Mouse (Mus musculus) embryonic facial prominence, embryonic 15.5 days (tissue): ENCODE data around the gene Nsf. TPM values are rescaled to one million over a fixed set of nuclear protein-coding genes. Genes with fewer than 3 reads are reported as not detected.

Source experiments
- ATAC-seq: fragments of 200-750 bp; cut with Nextera tagmentation; 2 replicates; pipeline ENCODE4 v1.8.0; 2017; ENCODE audit warnings: low read depth, moderate TSS enrichment; ENCODE audit not compliant: insufficient number of reproducible peaks, low FRiP score, low TSS enrichment
- H3K27ac ChIP-seq: fragments of 300-500 bp; sonication (generic); replicated peaks from 2 replicates; pipeline ENCODE4 v1.5.1; 2015; ENCODE audit warnings: mild to moderate bottlenecking, inconsistent platforms
- H3K27me3 ChIP-seq: fragments of 300-500 bp; sonication (generic); 2 replicates; pipeline ENCODE4 v1.6.1; 2015; ENCODE audit warnings: inconsistent platforms
- H3K36me3 ChIP-seq: fragments of 300-500 bp; sonication (generic); 2 replicates; pipeline ENCODE4 v1.6.1; 2015; ENCODE audit warnings: mild to moderate bottlenecking, inconsistent platforms
- H3K4me1 ChIP-seq: fragments of 300-500 bp; sonication (generic); 2 replicates; pipeline ENCODE4 v1.6.1; 2015; ENCODE audit warnings: inconsistent platforms
- H3K4me2 ChIP-seq: fragments of 300-500 bp; sonication (generic); replicated peaks from 2 replicates; pipeline ENCODE4 v1.6.1; 2015; ENCODE audit warnings: mild to moderate bottlenecking, inconsistent platforms
- H3K4me3 ChIP-seq: fragments of 300-500 bp; sonication (generic); replicated peaks from 2 replicates; pipeline ENCODE4 v1.5.1; 2015; ENCODE audit warnings: mild to moderate bottlenecking, inconsistent platforms
- H3K9ac ChIP-seq: fragments of 300-500 bp; sonication (generic); 2 replicates; pipeline ENCODE4 v1.6.1; 2015; ENCODE audit warnings: inconsistent platforms
- H3K9me3 ChIP-seq: fragments of 300-500 bp; sonication (generic); replicated peaks from 2 replicates; pipeline ENCODE4 v1.6.1; 2016; ENCODE audit warnings: inconsistent platforms
- WGBS: fragments of 180-500 bp; shearing (Covaris S2); methylation state at CpG from one replicate; pipeline ENCODE4 v1.1.7; 2015; 5-methylcytosine and 5-hydroxymethylcytosine counted together
- polyA plus RNA-seq: library from polyadenylated mRNA; unstranded; fragments of >200 nt; fragmentation: Nextera tagmentation; extraction: Ambion mirVana; gene quantifications from 2 replicates; pipeline ENCODE4 v1.2.1, GENCODE M21; 2015

Nsf gene
- polyA plus RNA-seq, 1 experiment from 2014 or later: 51.4 TPM

DNA sequence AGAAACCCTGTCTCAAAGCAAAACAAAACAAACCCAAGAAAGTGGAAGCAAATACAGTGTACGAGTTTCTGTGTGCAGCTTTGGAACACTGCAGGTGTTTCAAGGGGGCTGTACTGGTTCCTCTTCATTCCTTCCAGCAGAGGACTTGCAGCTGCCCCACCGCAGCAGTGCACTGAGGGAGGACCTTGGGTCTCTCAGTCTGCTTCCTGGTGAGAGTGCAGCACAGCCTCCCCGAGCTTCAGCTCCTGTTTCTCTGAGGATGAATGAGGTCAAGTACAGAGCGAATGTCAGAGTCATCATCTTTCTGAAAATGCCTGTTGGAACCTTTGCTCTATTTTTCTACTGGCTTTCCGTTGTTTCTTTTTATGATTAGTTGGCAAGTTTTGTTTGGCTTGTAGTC, 12.5 kb downstream of the Nsf start:
- Histone ChIP-seq H3K9me3 (no peaks in the 10 kb centered on the region), H3K27me3 (no peaks in the 10 kb centered on the region), H3K4me2 (no peak overlapping the region), H3K9ac (no peak overlapping the region), H3K27ac (no peak overlapping the region), H3K4me3 (no peak overlapping the region), H3K36me3 (no peaks in the 10 kb centered on the region), H3K4me1 (no peaks in the 10 kb centered on the region)
- 61% methylated on average over 5 of the region's 5 CpGs for WGBS
- ATAC-seq: no peak

DNA sequence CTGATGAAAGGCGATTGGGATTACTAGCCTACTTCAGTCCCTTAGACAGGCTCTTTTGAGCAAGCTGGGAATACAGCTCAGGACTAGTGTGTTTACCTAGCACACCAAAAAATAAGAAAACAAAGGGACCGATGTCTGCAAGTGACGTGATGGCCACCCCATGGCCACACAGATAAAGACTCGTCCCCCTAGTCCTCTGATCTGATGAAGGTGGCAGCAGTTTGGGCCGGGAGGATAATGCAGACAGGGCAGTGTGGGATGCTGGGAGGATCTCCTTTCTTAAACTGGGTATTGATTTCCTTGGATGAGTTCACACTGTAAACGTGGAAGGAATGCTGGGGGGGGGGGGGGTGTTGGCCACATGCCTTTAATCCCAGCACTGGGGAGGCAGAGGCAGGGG, 13.0 kb downstream of the Nsf start:
- Histone ChIP-seq H3K27me3 (no peaks in the 10 kb centered on the region), H3K9me3 (no peaks in the 10 kb centered on the region), H3K9ac (no peak overlapping the region), H3K36me3 (no peaks in the 10 kb centered on the region), H3K4me1 (no peaks in the 10 kb centered on the region), H3K4me2 (no peak overlapping the region), H3K4me3 (no peak overlapping the region), H3K27ac (no peak overlapping the region)
- ATAC-seq: no peak
- 70% methylated on average over 6 of the region's 6 CpGs for WGBS

GRCm38 (mm10) chr11:103937976-103938728, 15.7 kb downstream of the Nsf start:
- no peaks in the 10 kb centered on the region for H3K4me1 ChIP-seq
- H3K27ac ChIP-seq: no peak overlapping the region
- H3K9me3 ChIP-seq: no peaks in the 10 kb centered on the region
- no peak for ATAC-seq
- 87% methylated on average over 25 of the region's 25 CpGs for WGBS
- H3K36me3 ChIP-seq: no peaks in the 10 kb centered on the region
- no peak overlapping the region for H3K9ac ChIP-seq
- no peaks in the 10 kb centered on the region for H3K27me3 ChIP-seq
- H3K4me3 ChIP-seq: no peak overlapping the region
- no peak overlapping the region for H3K4me2 ChIP-seq

- Histone ChIP-seq H3K4me1 (no peaks in the 10 kb centered on the region), H3K4me3 (no peak overlapping the region), H3K9me3 (no peaks in the 10 kb centered on the region), H3K4me2 (no peak overlapping the region), H3K9ac (no peak overlapping the region), H3K36me3 (no peaks in the 10 kb centered on the region), H3K27ac (no peak overlapping the region), H3K27me3 (no peaks in the 10 kb centered on the region)
- 76% methylated on average over 9 of the region's 9 CpGs for WGBS
- no peak for ATAC-seq
These were observed 16.4 kb downstream of the Nsf start for GRCm38 (mm10) chr11:103937451-103937850.

- no peak overlapping the region for H3K4me3 ChIP-seq
- no peak overlapping the region for H3K9ac ChIP-seq
- no peaks in the 10 kb centered on the region for H3K27me3 ChIP-seq
- H3K9me3 ChIP-seq: no peaks in the 10 kb centered on the region
- no peak overlapping the region for H3K4me2 ChIP-seq
- H3K27ac ChIP-seq: no peak overlapping the region
- H3K4me1 ChIP-seq: no peaks in the 10 kb centered on the region
- no peak for ATAC-seq
- WGBS: 26% methylated on average over 2 of the region's 2 CpGs
- H3K36me3 ChIP-seq: no peaks in the 10 kb centered on the region
These were observed 18.1 kb downstream of the Nsf start for GRCm38 (mm10) chr11:103935717-103936116.

DNA sequence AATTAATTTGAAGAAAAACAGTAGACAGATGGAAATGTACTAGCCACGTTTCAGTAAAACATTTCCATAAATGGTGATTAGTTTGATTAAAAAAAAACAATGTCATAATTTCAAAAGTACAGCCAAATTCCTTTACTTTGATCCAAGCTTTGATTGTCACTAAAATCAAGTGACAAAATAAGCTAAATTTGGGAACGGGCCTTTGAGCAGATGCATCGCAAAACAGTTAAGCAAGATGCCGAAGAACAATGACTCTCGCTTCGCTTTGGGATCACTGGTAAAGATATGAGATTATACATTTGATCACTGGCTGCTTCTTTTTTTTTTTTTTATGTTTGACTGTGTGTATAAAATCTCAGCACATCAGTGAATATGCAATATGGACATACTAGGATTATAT, 20.0 kb downstream of the Nsf start:
- no peaks in the 10 kb centered on the region for H3K4me1 ChIP-seq
- ATAC-seq: no peak
- H3K4me3 ChIP-seq: no peak overlapping the region
- no peak overlapping the region for H3K4me2 ChIP-seq
- no peak overlapping the region for H3K27ac ChIP-seq
- H3K27me3 ChIP-seq: no peaks in the 10 kb centered on the region
- H3K9me3 ChIP-seq: no peaks in the 10 kb centered on the region
- H3K36me3 ChIP-seq: peaks cover 8% of the 10 kb centered on the region; the same call in 1 of the 2 replicates
- no peak overlapping the region for H3K9ac ChIP-seq
- 87% methylated on average over 6 of the region's 6 CpGs for WGBS

- Histone ChIP-seq H3K9ac (no peak overlapping the region), H3K4me2 (no peak overlapping the region), H3K4me3 (no peak overlapping the region), H3K36me3 (peaks cover 19% of the 10 kb centered on the region; the same call in 1 of the 2 replicates), H3K27me3 (no peaks in the 10 kb centered on the region), H3K27ac (no peak overlapping the region), H3K4me1 (no peaks in the 10 kb centered on the region), H3K9me3 (no peaks in the 10 kb centered on the region)
- ATAC-seq: no peak
- WGBS: 93% methylated on average over 2 of the region's 2 CpGs
These were observed 29.9 kb downstream of the Nsf start for GRCm38 (mm10) chr11:103923957-103924356.

DNA sequence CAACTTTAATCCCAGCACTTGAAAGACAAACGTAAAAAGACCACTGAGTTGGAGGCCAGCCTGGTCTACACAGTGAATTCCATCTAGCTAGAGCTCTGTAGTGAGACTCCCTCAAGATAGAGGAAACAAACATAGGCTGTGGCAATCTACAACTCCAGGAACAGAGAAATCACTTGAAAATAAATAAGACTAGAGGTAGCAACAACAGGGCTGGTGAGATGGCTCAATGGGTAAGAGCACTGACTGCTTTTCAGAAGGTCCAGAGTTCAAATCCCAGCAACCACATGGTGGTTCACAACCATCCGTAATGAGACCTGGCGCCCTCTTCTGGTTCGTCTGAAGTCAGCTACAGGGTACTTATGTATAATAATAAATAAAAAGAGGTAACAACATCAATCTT, 30.6 kb downstream of the Nsf start:
- Histone ChIP-seq H3K4me1 (no peaks in the 10 kb centered on the region), H3K27ac (no peak overlapping the region), H3K9me3 (no peaks in the 10 kb centered on the region), H3K36me3 (peaks cover 15% of the 10 kb centered on the region; the same call in 1 of the 2 replicates), H3K9ac (no peak overlapping the region), H3K4me2 (no peak overlapping the region), H3K4me3 (no peak overlapping the region), H3K27me3 (no peaks in the 10 kb centered on the region)
- WGBS: 85% methylated on average over 4 of the region's 4 CpGs
- no peak for ATAC-seq

DNA sequence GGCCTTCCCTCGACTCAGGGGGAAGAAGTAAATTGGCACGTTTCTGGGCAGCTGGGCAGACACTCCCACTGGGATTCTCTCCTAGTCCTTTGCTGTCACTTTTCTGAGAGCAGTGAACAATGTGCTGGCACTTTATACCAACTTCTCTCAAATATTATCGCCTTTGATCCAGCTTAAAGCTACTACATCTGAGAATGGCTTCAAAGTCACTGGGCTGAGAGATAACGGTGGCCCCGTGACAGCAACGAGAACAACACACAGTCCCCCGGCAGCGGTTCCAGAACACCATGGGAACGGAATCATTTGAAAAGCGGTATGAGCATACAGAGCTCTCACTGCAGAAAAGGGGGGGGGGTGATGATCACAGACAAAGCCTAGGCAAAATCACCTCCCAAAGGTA, 31.0 kb downstream of the Nsf start:
- no peaks in the 10 kb centered on the region for H3K9me3 ChIP-seq
- no peaks in the 10 kb centered on the region for H3K4me1 ChIP-seq
- 90% methylated on average over 10 of the region's 10 CpGs for WGBS
- ATAC-seq: no peak
- no peak overlapping the region for H3K9ac ChIP-seq
- H3K27me3 ChIP-seq: no peaks in the 10 kb centered on the region
- no peak overlapping the region for H3K4me3 ChIP-seq
- no peak overlapping the region for H3K27ac ChIP-seq
- H3K4me2 ChIP-seq: no peak overlapping the region
- peaks cover 15% of the 10 kb centered on the region; the same call in 1 of the 2 replicates for H3K36me3 ChIP-seq

DNA sequence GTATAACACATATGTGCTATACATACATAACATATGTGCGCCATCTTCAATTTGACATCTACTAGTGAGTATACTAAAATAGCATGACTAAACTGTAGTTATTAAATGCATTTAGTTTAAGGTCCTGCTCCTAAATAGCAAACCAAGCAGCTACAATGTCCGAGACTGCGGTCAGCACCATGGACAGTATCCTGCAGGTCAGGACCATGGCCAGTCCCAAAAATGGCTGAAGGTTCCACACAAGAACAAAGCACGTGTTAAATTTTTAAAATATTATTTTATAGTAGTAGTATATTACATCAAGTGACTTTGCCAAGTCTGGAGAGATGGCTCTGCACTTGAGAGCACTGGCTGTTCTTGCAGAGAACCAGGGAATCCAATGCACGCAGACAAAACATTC, 33.2 kb downstream of the Nsf start:
- H3K27ac ChIP-seq: no peak overlapping the region
- H3K9ac ChIP-seq: no peak overlapping the region
- no peak overlapping the region for H3K4me2 ChIP-seq
- H3K4me1 ChIP-seq: no peaks in the 10 kb centered on the region
- H3K36me3 ChIP-seq: peaks cover 18% of the 10 kb centered on the region
- no peaks in the 10 kb centered on the region for H3K9me3 ChIP-seq
- no peak overlapping the region for H3K4me3 ChIP-seq
- no peaks in the 10 kb centered on the region for H3K27me3 ChIP-seq
- ATAC-seq: no peak
- 64% methylated on average over 5 of the region's 5 CpGs for WGBS

DNA sequence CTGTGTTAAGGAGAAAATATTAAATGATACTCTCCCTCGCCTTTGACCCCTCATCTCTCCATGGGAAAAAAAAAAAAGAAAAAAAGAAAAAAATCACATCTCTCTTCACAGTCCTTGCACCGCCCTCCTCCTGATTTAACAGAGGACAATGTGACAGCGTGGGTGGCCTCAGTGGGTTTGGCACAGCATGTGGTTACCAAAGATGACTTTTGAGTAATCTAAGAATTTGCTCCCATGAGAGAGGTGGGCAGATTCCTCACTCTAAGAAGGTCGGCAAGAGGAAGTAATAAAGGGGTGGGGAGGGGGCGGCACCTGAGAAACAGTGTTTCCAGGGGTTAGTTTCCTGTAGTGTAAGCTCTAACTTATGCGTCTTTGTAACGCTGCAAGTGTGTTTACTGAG, 37.0 kb downstream of the Nsf start:
- WGBS: 75% methylated on average over 7 of the region's 7 CpGs
- no peaks in the 10 kb centered on the region for H3K4me1 ChIP-seq
- no peak overlapping the region for H3K9ac ChIP-seq
- H3K36me3 ChIP-seq: peaks cover 40% of the 10 kb centered on the region
- H3K27me3 ChIP-seq: no peaks in the 10 kb centered on the region
- ATAC-seq: no peak
- no peak overlapping the region for H3K4me3 ChIP-seq
- H3K4me2 ChIP-seq: no peak overlapping the region
- no peaks in the 10 kb centered on the region for H3K9me3 ChIP-seq
- H3K27ac ChIP-seq: no peak overlapping the region

- no peak for ATAC-seq
- no peaks in the 10 kb centered on the region for H3K27me3 ChIP-seq
- H3K4me3 ChIP-seq: no peak overlapping the region
- WGBS: 86% methylated on average over 9 of the region's 9 CpGs
- H3K4me2 ChIP-seq: no peak overlapping the region
- H3K4me1 ChIP-seq: no peaks in the 10 kb centered on the region
- peaks cover 36% of the 10 kb centered on the region for H3K36me3 ChIP-seq
- H3K27ac ChIP-seq: no peak overlapping the region
- H3K9me3 ChIP-seq: no peaks in the 10 kb centered on the region
- H3K9ac ChIP-seq: no peak overlapping the region
These were observed 38.2 kb downstream of the Nsf start for GRCm38 (mm10) chr11:103915686-103916085.
